Mouse (Mus musculus): Measurements from ENCODE around the gene Trim58. TPM values are rescaled to one million over a fixed set of nuclear protein-coding genes. Genes with fewer than 3 reads are reported as not detected.

The Trim58 gene
- polyA plus RNA-seq, 1 experiment from 2014 or later, result 0.21 TPM

DNA sequence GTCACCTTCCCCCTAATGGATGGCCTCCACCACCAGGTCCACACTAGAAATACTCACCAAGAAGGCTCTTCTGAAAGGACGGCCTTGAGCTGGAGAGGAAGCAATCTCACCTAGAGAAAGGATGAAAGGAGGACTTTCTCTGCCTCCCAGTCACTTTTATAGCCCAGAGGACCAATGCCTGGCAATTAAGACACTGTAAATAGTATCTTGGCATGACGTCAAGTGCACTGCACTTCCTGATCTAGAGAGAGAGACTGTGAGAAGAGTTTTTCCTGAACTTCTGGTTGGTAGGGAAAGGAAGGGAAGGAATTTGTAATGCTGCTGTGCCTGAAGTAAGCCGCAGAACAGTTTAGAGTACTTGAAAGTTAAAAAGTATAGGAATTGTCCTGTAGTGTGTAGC, 26.9 kb upstream of the Trim58 start:
- no peak overlapping the region for H3K9ac ChIP-seq (replicated peaks; ENCODE audit: low read depth, low read length)
- H3K4me1 ChIP-seq (ENCODE audit: control insufficient read depth, insufficient read depth, low read length), result no peaks in the 10 kb centered on the region
- 43% methylated on average over 3 of the region's 3 CpGs for WGBS
- no peak overlapping the region for H3K27ac ChIP-seq (ENCODE audit: low read depth, low read length)
- H3K4me2 ChIP-seq (ENCODE audit: low read depth, low read length), result no peak overlapping the region
- no peak overlapping the region for H3K4me3 ChIP-seq (ENCODE audit: low read depth, low read length)
- no peaks in the 10 kb centered on the region for H3K27me3 ChIP-seq (ENCODE audit: control insufficient read depth, insufficient read depth, low read length)
- H3K9me3 ChIP-seq (ENCODE audit: control insufficient read depth, low read length), result no peaks in the 10 kb centered on the region
- H3K36me3 ChIP-seq (ENCODE audit: control insufficient read depth, insufficient read depth, low read length), result no peaks in the 10 kb centered on the region
- no peak for ATAC-seq (ENCODE audit: low read depth)

DNA sequence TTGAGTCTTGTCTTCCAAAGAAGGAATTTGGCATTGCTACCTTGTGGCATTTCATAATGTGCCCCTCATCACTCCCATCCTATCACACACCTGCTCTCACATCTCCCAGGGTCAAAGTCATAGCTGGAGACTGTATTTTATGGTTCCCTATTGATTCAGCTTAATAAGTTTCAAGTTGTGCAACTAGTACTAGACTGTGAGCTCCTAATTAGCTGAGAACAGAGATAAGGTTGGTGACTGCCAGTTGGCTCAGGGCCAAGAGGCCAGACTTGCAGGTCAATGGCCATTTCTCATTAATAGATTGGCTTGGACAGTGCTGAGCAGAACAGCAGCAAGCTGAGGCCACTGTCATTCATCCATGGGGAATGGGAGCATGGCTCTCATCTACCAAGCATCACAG, 25.7 kb upstream of the Trim58 start:
- Histone ChIP-seq H3K4me2 (ENCODE audit: low read depth, low read length) (no peak overlapping the region), H3K4me1 (ENCODE audit: control insufficient read depth, insufficient read depth, low read length) (no peaks in the 10 kb centered on the region), H3K9me3 (ENCODE audit: control insufficient read depth, low read length) (no peaks in the 10 kb centered on the region), H3K27me3 (ENCODE audit: control insufficient read depth, insufficient read depth, low read length) (no peaks in the 10 kb centered on the region), H3K36me3 (ENCODE audit: control insufficient read depth, insufficient read depth, low read length) (no peaks in the 10 kb centered on the region), H3K4me3 (ENCODE audit: low read depth, low read length) (no peak overlapping the region), H3K27ac (ENCODE audit: low read depth, low read length) (no peak overlapping the region), H3K9ac (replicated peaks; ENCODE audit: low read depth, low read length) (no peak overlapping the region)
- no peak for ATAC-seq (ENCODE audit: low read depth)

DNA sequence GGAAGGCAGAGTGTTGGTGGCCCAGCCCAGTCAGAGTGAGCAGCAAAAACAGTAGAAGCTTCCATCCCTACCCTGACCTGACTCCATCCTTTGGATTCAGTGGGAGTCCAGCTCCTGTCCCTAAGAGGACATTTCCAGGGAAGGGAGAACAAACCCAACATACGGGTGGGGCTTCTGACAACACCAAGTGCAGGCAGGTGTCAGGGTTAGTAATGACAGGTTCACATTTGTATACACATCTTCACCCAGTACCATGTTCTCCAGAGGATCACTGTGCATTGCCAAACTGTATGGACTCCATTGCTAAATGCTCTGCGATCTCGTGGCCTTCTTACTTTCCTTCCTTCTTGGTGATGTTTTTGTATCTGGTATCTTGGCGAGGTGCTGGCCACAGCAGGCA, 24.3 kb upstream of the Trim58 start, which contains the start of gene 2210407C18Rik:
TSS of gene 2210407C18Rik (minus strand) at position 101 of the 400 bp plus-strand sequence.
- Histone ChIP-seq H3K9me3 (ENCODE audit: control insufficient read depth, low read length) (no peaks in the 10 kb centered on the region), H3K27me3 (ENCODE audit: control insufficient read depth, insufficient read depth, low read length) (no peaks in the 10 kb centered on the region), H3K9ac (replicated peaks; ENCODE audit: low read depth, low read length) (no peak within 1 kb of the TSS), H3K4me1 (ENCODE audit: control insufficient read depth, insufficient read depth, low read length) (no peaks in the 10 kb centered on the region), H3K27ac (ENCODE audit: low read depth, low read length) (no peak within 1 kb of the TSS), H3K4me2 (ENCODE audit: low read depth, low read length) (no peak within 1 kb of the TSS), H3K36me3 (ENCODE audit: control insufficient read depth, insufficient read depth, low read length) (no peaks in the 10 kb centered on the region), H3K4me3 (ENCODE audit: low read depth, low read length) (no peak within 1 kb of the TSS)
- ATAC-seq (ENCODE audit: low read depth), result no peak
- WGBS, result 92% methylated on average over 4 of the region's 4 CpGs

DNA sequence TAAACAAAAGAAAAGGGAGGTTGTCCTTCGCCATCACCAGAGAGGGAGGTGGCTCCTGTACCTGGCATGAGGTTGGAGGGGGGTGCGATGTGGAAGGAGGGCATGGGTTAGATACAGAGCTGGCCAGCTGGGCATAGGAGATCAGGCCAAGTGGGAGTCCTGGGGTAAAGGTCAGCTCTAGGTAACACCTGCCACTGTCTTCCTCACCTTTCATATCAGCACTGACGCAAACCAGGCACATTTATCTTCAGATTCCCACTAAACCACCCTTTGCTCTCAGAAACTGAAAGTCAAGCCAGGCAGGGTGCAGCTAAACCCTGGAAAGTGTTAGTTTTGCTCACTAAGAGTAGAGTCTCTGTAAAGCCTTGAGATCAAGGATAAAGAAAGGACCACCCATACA, 21.9 kb upstream of the Trim58 start:
- H3K4me3 ChIP-seq (ENCODE audit: low read depth, low read length), result no peak overlapping the region
- H3K4me2 ChIP-seq (ENCODE audit: low read depth, low read length), result no peak overlapping the region
- WGBS, result 75% methylated on average over 3 of the region's 3 CpGs
- no peaks in the 10 kb centered on the region for H3K27me3 ChIP-seq (ENCODE audit: control insufficient read depth, insufficient read depth, low read length)
- no peak overlapping the region for H3K9ac ChIP-seq (replicated peaks; ENCODE audit: low read depth, low read length)
- no peak for ATAC-seq (ENCODE audit: low read depth)
- no peaks in the 10 kb centered on the region for H3K36me3 ChIP-seq (ENCODE audit: control insufficient read depth, insufficient read depth, low read length)
- no peaks in the 10 kb centered on the region for H3K4me1 ChIP-seq (ENCODE audit: control insufficient read depth, insufficient read depth, low read length)
- H3K9me3 ChIP-seq (ENCODE audit: control insufficient read depth, low read length), result no peaks in the 10 kb centered on the region
- no peak overlapping the region for H3K27ac ChIP-seq (ENCODE audit: low read depth, low read length)

DNA sequence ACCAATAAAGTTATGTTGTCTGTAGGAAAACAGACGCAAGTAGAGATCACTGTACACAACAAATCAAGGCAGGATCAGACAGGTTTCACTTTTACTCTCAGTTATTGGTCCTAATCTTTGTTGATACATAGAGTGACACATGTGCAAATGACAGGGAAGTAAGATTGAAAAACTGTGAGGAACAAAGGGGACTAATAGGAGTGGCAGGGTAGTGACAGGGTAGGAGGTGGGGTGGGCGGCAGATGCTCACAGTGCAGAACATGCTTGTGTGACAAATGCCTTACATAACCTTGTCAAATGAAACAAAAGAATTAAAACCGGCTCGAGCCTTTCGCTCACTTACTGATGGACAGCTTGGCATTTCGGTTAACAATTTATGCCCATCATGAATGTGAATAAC, 21.5 kb upstream of the Trim58 start:
- Histone ChIP-seq H3K4me2 (ENCODE audit: low read depth, low read length) (no peak overlapping the region), H3K9me3 (ENCODE audit: control insufficient read depth, low read length) (no peaks in the 10 kb centered on the region), H3K4me1 (ENCODE audit: control insufficient read depth, insufficient read depth, low read length) (no peaks in the 10 kb centered on the region), H3K27me3 (ENCODE audit: control insufficient read depth, insufficient read depth, low read length) (no peaks in the 10 kb centered on the region), H3K9ac (replicated peaks; ENCODE audit: low read depth, low read length) (no peak overlapping the region), H3K36me3 (ENCODE audit: control insufficient read depth, insufficient read depth, low read length) (no peaks in the 10 kb centered on the region), H3K27ac (ENCODE audit: low read depth, low read length) (no peak overlapping the region), H3K4me3 (ENCODE audit: low read depth, low read length) (no peak overlapping the region)
- ATAC-seq (ENCODE audit: low read depth), result no peak
- 62% methylated on average over 6 of the region's 6 CpGs for WGBS

DNA sequence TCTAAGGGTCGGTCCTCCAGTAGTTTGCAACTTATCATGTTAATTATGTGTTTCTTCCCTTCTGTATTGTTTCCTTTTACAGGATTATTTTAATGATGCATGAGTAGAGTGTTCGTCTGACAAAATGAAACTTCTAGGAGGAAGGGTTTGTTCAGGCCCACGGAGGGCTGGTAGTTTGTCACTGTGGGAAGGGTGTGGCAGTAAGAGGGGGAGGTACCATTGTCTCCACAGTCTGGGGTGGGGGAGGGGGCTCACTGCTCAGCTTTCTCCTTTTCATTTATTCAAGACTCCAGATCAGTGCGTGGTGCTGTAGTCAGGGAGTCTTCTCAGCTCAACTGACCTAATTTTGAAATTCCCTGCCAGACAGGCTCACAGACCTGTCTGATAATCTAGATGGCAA, 14.1 kb upstream of the Trim58 start:
- Histone ChIP-seq H3K9ac (replicated peaks; ENCODE audit: low read depth, low read length) (no peak overlapping the region), H3K27ac (ENCODE audit: low read depth, low read length) (no peak overlapping the region), H3K4me1 (ENCODE audit: control insufficient read depth, insufficient read depth, low read length) (no peaks in the 10 kb centered on the region), H3K27me3 (ENCODE audit: control insufficient read depth, insufficient read depth, low read length) (no peaks in the 10 kb centered on the region), H3K4me3 (ENCODE audit: low read depth, low read length) (no peak overlapping the region), H3K4me2 (ENCODE audit: low read depth, low read length) (no peak overlapping the region), H3K9me3 (ENCODE audit: control insufficient read depth, low read length) (no peaks in the 10 kb centered on the region), H3K36me3 (ENCODE audit: control insufficient read depth, insufficient read depth, low read length) (no peaks in the 10 kb centered on the region)
- 51% methylated on average over 4 of the region's 4 CpGs for WGBS
- ATAC-seq (ENCODE audit: low read depth), result no peak

DNA sequence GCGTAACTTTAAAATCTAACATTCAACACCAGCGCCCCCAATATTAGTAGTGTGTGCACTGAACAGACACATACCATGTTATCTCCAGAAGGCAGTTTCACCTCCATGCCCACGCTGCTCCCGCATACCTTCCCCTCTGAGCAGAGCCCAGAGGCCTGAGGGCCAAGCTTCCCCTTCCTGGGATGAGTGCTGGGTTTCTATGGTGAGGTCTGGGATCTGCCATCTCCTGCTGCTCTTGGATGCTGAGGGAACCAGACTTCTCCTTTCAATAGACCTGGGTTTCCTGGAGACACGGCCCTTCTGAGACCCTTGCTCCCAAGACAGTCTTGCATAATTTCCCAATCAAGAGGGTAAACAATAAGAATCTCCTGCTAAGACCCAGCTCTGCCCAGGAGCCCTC, 9.9 kb upstream of the Trim58 start, which contains the start of gene Olfr323:
TSS of gene Olfr323 (minus strand) at position 101 of the 400 bp plus-strand sequence.
- WGBS, result 77% methylated on average over 5 of the region's 5 CpGs

DNA sequence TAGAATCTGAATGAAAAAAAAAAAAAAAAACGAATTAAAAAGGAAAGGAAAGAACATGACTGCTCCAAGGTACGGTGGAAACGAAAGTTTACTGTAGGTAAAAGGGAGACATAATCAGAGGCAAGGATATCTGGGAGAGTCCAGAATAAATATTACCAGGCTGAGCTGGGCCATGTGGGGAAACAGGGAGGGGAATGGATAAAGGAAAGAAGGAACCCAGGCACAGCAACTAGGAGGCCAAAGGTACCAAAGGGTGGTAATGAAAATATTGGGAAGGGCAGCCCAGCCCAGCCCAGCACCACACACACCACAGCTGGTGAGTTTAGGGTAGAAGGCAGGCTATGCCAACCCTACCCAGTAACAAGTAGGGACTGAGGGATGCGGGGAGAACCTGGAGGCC, 5.4 kb upstream of the Trim58 start:
- no peaks in the 10 kb centered on the region for H3K9me3 ChIP-seq (ENCODE audit: control insufficient read depth, low read length)
- H3K9ac ChIP-seq (replicated peaks; ENCODE audit: low read depth, low read length), result no peak overlapping the region
- no peaks in the 10 kb centered on the region for H3K4me1 ChIP-seq (ENCODE audit: control insufficient read depth, insufficient read depth, low read length)
- WGBS, result 67% methylated on average over 4 of the region's 4 CpGs
- ATAC-seq (ENCODE audit: low read depth), result no peak
- H3K36me3 ChIP-seq (ENCODE audit: control insufficient read depth, insufficient read depth, low read length), result no peaks in the 10 kb centered on the region
- no peaks in the 10 kb centered on the region for H3K27me3 ChIP-seq (ENCODE audit: control insufficient read depth, insufficient read depth, low read length)
- no peak overlapping the region for H3K4me2 ChIP-seq (ENCODE audit: low read depth, low read length)
- no peak overlapping the region for H3K4me3 ChIP-seq (ENCODE audit: low read depth, low read length)
- H3K27ac ChIP-seq (ENCODE audit: low read depth, low read length), result no peak overlapping the region

More for the DNA sequence above, 9.9 kb upstream of the Trim58 start, which contains the start of gene Olfr323:
- Histone ChIP-seq H3K9ac (replicated peaks; ENCODE audit: low read depth, low read length) (no peak within 1 kb of the TSS), H3K27ac (ENCODE audit: low read depth, low read length) (no peak within 1 kb of the TSS), H3K36me3 (ENCODE audit: control insufficient read depth, insufficient read depth, low read length) (no peaks in the 10 kb centered on the region), H3K4me1 (ENCODE audit: control insufficient read depth, insufficient read depth, low read length) (no peaks in the 10 kb centered on the region), H3K4me3 (ENCODE audit: low read depth, low read length) (no peak within 1 kb of the TSS), H3K27me3 (ENCODE audit: control insufficient read depth, insufficient read depth, low read length) (no peaks in the 10 kb centered on the region), H3K9me3 (ENCODE audit: control insufficient read depth, low read length) (no peaks in the 10 kb centered on the region), H3K4me2 (ENCODE audit: low read depth, low read length) (no peak within 1 kb of the TSS)
- ATAC-seq (ENCODE audit: low read depth), result no peak

DNA sequence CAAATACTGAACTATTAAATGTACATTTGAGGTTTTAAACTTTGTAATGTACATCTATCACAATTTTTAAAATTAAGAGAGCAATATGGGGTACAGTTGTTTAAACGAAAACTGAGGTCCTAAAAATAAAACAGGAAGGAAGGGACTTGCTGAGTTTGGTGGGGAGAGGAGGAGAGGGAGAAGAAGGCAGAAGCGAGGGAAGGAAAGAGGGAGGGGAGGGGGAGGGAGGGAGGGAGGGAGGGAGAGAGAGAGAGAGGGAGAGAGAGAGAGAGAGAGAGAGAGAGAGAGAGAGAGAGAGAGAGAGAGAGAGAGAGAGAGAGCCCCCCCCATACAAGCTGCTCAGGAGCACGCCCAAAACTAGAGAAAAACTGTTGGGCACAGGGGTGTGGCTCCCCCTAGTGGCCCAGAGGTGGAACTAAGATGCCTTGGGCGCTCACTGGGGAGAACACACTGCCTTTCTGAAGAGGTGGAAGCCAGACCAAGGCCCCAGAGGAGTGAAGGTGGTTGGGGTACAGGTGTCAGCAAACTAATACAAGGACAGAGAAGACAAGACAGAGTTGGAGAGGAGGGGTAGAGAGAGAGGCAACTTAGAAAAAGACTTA, 3.8 kb upstream of the Trim58 start:
- no peak for ATAC-seq (ENCODE audit: low read depth)
- WGBS, result 29% methylated on average over 3 of the region's 4 CpGs

More for the DNA sequence above, 3.8 kb upstream of the Trim58 start:
- Histone ChIP-seq H3K9ac (replicated peaks; ENCODE audit: low read depth, low read length) (no peak overlapping the region), H3K4me2 (ENCODE audit: low read depth, low read length) (no peak overlapping the region), H3K27me3 (ENCODE audit: control insufficient read depth, insufficient read depth, low read length) (no peaks in the 10 kb centered on the region), H3K4me1 (ENCODE audit: control insufficient read depth, insufficient read depth, low read length) (peaks cover 3% of the 10 kb centered on the region; the same call in 1 of the 2 replicates), H3K4me3 (ENCODE audit: low read depth, low read length) (no peak overlapping the region), H3K9me3 (ENCODE audit: control insufficient read depth, low read length) (no peaks in the 10 kb centered on the region), H3K27ac (ENCODE audit: low read depth, low read length) (no peak overlapping the region), H3K36me3 (ENCODE audit: control insufficient read depth, insufficient read depth, low read length) (no peaks in the 10 kb centered on the region)

Measured in neural tube, embryonic 14.5 days (tissue).